Mouse (Mus musculus) forebrain, embryonic 10.5 days (tissue): ENCODE measurements around the gene Tuba1a. TPM values are rescaled to one million over a fixed set of nuclear protein-coding genes. Genes with fewer than 3 reads are reported as not detected.

Experiments
- DNase-seq: peaks from one replicate; pipeline ENCODE4 v3.0.0-alpha.2; 2017; ENCODE audit warnings: low spot score; ENCODE audit errors: extremely low spot score
- H3K27ac ChIP-seq: fragments of 300-500 bp; sonication (generic); 2 replicates; pipeline ENCODE4 v1.5.1; 2016; ENCODE audit warnings: mild to moderate bottlenecking
- H3K27me3 ChIP-seq: fragments of 300-500 bp; sonication (generic); 2 replicates; pipeline ENCODE4 v1.6.1; 2016; ENCODE audit warnings: mild to moderate bottlenecking; ENCODE audit not compliant: poor library complexity, severe bottlenecking
- H3K36me3 ChIP-seq: fragments of 300-500 bp; sonication (generic); replicated peaks from 2 replicates; pipeline ENCODE4 v1.6.1; 2016; ENCODE audit warnings: mild to moderate bottlenecking, moderate library complexity
- H3K4me1 ChIP-seq: fragments of 300-500 bp; sonication (generic); 2 replicates; pipeline ENCODE4 v1.6.1; 2016
- H3K4me3 ChIP-seq: fragments of 300-500 bp; sonication (generic); 2 replicates; pipeline ENCODE4 v1.5.1; 2016; ENCODE audit warnings: mild to moderate bottlenecking, moderate library complexity
- H3K9me3 ChIP-seq: fragments of 300-500 bp; sonication (generic); 2 replicates; pipeline ENCODE4 v1.6.1; 2016; ENCODE audit warnings: mild to moderate bottlenecking, moderate library complexity
- WGBS: fragments of 180-500 bp; shearing (Covaris S2); methylation state at CpG from one replicate; pipeline ENCODE4 v1.1.7; 2016; 5-methylcytosine and 5-hydroxymethylcytosine counted together
- polyA plus RNA-seq: library from polyadenylated mRNA; unstranded; fragments of >200 nt; fragmentation: Nextera tagmentation; extraction: Ambion mirVana; gene quantifications from 2 replicates; pipeline ENCODE4 v1.2.1, GENCODE M21; 2016

The Tuba1a gene
- polyA plus RNA-seq, 1 experiment from 2014 or later = 3,107 TPM

DNA sequence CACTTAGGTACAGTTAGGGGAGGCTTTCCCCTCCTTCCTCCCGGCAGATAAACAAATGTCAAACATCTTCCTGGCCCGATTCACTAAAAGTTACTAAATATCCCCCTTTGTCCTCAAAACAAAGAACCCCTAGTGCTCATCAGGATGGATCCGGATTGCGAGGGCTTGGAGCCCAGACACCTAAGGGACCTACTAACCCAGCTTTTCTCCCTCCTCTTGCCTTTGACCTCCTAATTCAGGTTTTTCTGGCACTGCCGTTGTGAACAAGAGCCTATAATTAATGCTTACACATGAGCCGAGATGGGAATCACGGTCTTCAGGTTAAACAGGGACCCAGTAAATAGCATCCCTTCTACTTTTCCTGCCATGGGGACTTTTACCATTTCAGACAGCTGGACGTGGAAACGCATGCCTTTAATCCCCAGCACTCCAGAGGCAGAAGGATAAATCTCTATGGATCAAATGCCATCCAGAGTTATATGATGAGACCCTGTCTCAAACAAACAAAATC is 38.1 kb upstream of the Tuba1a start:
- peak overlapping the region; percentile 49 for H3K4me3 ChIP-seq
- H3K36me3 ChIP-seq = no peaks in the 10 kb centered on the region
- H3K27me3 ChIP-seq = peaks cover 15% of the 10 kb centered on the region; the same call in 1 of the 2 replicates
- DNase-seq = no peak
- H3K27ac ChIP-seq = peak overlapping the region; percentile 92
- H3K9me3 ChIP-seq = no peaks in the 10 kb centered on the region
- H3K4me1 ChIP-seq = peaks cover 74% of the 10 kb centered on the region
- WGBS = 5% methylated on average over 9 of the region's 9 CpGs

DNA sequence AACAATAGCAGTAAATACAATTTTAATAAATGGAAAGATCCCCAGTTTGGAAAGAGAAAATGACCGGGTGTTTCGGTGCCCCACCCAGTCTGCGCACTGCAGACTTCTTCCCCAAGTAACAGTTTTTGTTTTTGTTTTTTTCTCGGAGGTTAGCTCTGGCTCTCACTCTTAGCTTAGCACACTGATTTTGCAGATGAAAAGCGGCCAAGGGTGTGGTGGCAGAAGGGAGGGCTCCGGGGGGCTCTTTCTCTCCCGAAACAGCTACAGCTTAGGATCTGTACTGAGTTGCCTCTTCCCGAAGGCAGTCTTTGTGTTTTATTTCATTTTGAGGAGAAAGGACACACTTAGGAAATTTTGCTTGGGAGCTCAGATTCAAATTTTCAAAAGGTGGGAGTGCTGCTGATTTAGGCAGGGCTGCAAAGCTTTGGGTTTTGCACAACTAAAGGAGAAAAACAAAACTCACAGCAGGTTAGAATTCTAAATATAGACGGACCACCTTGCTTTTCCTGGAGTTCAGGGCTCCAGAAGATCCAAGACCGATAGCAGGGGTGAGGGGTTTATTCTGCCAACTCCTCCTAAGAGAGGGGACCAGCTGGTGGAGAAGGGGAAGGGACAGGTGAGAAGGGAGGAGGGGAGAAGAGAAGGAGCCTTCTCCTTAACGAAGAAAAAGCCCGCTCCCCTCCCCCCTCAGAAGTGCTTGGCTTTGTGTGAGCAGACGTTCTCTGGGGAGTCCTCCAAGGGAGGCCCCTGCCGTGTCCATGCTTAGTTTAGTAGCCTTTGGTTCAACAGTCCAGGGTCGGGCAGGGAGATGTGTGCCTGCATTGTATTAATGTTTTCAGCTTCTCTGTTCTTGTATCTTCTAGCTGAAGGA is 37.4 kb upstream of the Tuba1a start:
- 15% methylated on average over 15 of the region's 15 CpGs for WGBS

DNA sequence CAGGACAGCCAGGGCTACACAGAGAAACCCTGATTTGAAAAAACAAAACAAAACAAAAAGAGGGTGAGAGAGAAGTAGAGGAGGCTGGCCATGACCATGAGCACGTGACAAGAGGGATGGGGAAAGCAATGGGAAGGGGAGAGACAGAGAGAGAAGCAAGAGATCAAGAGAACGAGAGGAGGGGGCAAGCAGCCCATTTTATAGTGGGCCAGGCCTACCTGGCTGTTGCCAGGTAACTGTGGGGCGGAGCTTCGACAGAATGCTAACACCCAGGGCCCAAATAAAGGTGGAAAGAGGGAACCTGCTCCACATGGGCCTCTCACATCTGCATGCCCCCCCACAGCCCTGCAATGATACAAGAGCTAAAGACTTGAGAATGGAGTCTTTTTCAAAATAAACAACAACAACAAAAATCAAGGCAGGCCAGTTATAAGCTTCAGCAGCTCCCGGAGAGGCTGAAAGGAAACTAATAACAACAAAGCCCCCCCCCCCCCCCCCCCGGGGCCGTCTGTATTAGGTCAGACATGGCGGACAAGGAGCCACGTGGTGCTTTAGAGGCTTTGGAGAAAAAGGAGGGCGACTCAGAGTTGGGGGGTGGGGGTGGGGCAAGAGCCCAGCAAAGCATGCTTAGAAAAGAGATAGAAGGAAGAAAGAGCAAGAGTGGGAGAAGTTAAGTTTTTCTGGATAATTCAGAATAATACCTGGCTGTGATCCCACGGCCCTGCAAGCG is 36.4 kb upstream of the Tuba1a start:
- H3K27me3 ChIP-seq = peaks cover 15% of the 10 kb centered on the region; the same call in 1 of the 2 replicates
- no peaks in the 10 kb centered on the region for H3K36me3 ChIP-seq
- H3K27ac ChIP-seq = peak overlapping the region; percentile 92
- no peak for DNase-seq
- H3K9me3 ChIP-seq = no peaks in the 10 kb centered on the region
- H3K4me3 ChIP-seq = peak overlapping the region; percentile 49; the same call in 1 of the 2 replicates
- WGBS = 25% methylated on average over 12 of the region's 12 CpGs
- peaks cover 92% of the 10 kb centered on the region for H3K4me1 ChIP-seq

More for the DNA sequence above, 37.4 kb upstream of the Tuba1a start:
- Histone ChIP-seq H3K9me3 (no peaks in the 10 kb centered on the region), H3K36me3 (no peaks in the 10 kb centered on the region), H3K4me3 (peak overlapping the region; percentile 49), H3K27me3 (peaks cover 15% of the 10 kb centered on the region; the same call in 1 of the 2 replicates), H3K4me1 (peaks cover 81% of the 10 kb centered on the region), H3K27ac (peak overlapping the region; percentile 92)
- peak; percentile 48 for DNase-seq

DNA sequence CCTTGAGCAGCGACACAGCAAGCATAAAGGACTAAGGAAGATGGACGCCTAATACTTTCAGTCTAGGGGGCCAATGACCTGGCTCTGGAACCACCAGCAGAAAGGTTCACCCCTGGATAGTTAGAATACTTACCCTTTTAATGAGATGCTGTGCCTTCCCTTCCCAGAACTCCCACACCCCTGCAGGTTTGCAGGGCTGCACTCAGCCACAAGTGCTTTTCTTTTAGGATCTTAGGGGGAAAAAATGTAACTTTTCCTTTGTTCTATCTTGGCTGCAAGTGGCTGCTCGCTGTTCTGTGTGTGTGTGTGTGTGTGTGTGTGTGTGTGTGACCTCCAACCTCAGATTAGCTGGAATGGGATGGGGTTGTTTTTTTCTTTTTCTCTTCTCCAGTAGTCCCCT is 35.3 kb upstream of the Tuba1a start:
- H3K4me3 ChIP-seq = no peak overlapping the region
- no peak for DNase-seq
- H3K36me3 ChIP-seq = no peaks in the 10 kb centered on the region
- H3K27me3 ChIP-seq = peaks cover 15% of the 10 kb centered on the region; the same call in 1 of the 2 replicates
- whole genome bisulfite sequencing = 66% methylated on average over 3 of the region's 3 CpGs
- peaks cover 100% of the 10 kb centered on the region for H3K4me1 ChIP-seq
- H3K9me3 ChIP-seq = no peaks in the 10 kb centered on the region
- H3K27ac ChIP-seq = peak overlapping the region; percentile 92

DNA sequence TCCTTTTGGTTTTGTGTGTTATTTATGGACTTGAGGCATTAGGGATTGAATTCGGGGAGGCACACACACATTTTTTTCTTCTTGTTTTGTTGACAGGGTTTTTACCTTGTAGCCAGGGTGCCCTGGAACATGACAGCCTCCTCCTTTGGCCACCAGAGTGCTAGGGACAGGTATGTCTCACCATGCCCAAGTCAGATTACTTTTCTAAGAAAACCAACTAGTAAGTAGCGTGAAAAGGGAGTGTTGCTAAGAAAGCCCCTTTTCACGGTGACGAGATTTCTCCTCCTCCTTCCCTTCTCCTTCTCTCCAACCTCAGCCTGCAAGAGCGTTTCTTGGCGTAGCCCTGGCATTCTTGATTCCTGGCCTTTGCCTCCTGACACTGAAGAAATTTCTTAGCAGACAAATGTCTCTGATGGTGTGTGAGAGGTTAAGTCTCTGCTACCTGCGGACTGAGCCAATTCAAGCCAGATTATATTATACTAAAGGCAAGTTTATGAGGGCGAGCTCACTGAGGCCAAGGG is 34.2 kb upstream of the Tuba1a start:
- Histone ChIP-seq H3K27me3 (peaks cover 15% of the 10 kb centered on the region; the same call in 1 of the 2 replicates), H3K4me3 (peak overlapping the region; percentile 51; the same call in 1 of the 2 replicates), H3K9me3 (no peaks in the 10 kb centered on the region), H3K27ac (peak overlapping the region; percentile 92), H3K4me1 (peaks cover 100% of the 10 kb centered on the region), H3K36me3 (no peaks in the 10 kb centered on the region)
- 36% methylated on average over 8 of the region's 8 CpGs for WGBS
- DNase-seq = no peak

DNA sequence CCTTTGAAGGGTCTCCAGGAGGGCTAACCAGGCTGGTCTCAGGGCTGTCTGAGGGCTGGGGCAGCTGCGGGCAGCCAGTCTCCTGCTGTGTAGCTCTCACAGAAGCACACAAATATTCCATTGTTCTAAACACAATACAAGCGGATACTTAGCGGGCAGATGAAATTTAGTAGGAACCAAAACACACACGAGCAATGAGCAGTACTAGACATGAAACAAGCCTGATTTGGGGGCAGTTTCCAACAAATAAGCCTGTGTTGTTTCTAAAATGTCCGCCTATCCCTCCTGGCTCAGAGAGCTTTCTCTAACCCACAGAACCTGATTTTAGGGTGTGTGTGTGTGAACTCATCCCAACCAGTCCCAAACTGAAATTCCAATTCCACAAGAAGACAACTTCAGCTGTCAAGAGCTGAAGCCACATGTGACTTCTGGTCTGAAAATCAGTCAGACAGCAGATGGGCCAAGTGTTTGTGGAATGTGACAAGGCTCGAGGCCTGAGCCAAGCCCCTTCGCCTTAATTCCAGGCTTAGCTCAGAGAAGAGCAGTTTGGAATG is 33.7 kb upstream of the Tuba1a start:
- WGBS = 6% methylated on average over 7 of the region's 7 CpGs
- H3K27ac ChIP-seq = peak overlapping the region; percentile 92
- H3K9me3 ChIP-seq = no peaks in the 10 kb centered on the region
- peaks cover 100% of the 10 kb centered on the region for H3K4me1 ChIP-seq
- no peak for DNase-seq
- H3K27me3 ChIP-seq = peaks cover 18% of the 10 kb centered on the region
- H3K36me3 ChIP-seq = no peaks in the 10 kb centered on the region
- peak overlapping the region; percentile 51 for H3K4me3 ChIP-seq

DNA sequence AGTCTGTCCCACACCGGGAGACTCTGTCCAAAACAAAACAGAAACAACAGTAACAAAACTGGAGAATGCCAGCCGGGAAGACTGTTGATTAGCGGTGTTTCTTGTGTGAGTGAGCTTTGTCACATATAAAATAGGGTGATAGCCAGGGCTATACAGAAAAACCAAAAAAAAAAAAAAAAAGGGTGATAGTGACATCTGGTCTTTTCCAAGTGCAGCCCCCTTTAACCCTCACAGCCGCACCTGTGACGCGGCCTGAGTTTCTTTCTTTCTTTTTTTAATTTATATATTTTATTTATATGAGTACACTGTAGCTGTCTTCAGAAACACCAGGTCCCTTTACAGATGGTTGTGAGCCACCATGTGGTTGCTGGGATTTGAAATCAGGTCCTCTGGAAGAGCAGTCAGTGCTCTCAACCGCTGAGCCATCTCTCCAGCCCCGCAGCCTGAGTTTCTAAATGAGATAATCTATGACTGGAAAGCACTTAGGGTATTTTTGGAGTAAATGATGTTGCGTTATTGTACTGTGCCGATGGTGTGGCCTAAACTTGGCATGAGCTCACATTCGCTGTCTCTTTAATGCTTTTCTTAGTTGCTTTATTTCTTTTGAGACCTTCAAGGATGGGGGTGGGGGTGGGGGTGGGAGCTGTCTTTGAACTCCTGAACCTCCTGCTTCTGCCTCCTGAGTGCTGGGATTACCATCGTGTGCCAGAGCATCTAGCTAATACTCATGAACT is 32.6 kb upstream of the Tuba1a start:
- H3K27ac ChIP-seq = peak overlapping the region; percentile 92
- WGBS = 24% methylated on average over 12 of the region's 12 CpGs
- no peaks in the 10 kb centered on the region for H3K9me3 ChIP-seq
- H3K36me3 ChIP-seq = no peaks in the 10 kb centered on the region
- peaks cover 28% of the 10 kb centered on the region for H3K27me3 ChIP-seq
- DNase-seq = no peak
- peak overlapping the region; percentile 51 for H3K4me3 ChIP-seq
- H3K4me1 ChIP-seq = peaks cover 99% of the 10 kb centered on the region

DNA sequence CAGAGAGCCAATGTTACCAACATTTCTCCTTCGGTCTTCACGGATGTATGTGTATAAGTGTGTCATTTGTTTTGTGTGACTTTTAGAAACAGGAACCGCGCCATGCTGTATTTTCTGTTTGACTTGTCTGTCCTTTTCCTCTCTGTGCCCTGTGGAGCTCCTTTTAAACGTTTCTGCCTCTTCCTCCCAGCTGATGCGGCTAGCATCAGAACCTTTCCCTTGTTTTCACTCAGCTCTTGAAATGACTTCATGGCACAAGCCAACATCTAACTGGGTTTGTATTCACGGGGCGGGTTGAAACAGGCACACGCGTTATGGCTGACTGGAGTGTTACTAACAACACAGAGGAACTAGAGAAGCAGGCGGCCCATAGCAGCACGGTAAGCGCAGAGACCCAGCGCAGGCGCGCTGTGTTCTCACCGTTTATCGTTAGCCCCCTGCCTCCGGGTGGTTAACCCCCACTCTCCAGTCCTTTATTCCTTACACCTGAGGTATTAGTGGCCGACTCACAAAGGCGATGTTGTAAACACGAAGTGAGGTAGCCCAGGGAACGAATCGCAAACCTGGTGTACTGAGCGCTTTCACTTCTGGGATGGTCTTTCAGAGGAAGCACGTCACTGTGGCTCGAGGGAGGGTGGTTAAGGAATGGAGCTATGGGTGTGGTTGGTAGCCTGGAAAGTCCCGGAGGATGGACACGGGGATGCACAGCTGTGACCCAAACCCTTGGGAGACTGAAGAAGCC is 31.9 kb upstream of the Tuba1a start:
- H3K36me3 ChIP-seq = no peaks in the 10 kb centered on the region
- DNase-seq = peak; percentile 69
- WGBS = 5% methylated on average over 29 of the region's 29 CpGs
- H3K27ac ChIP-seq = peak overlapping the region; percentile 92
- peaks cover 94% of the 10 kb centered on the region for H3K4me1 ChIP-seq
- peaks cover 29% of the 10 kb centered on the region for H3K27me3 ChIP-seq
- H3K9me3 ChIP-seq = no peaks in the 10 kb centered on the region
- peak overlapping the region; percentile 51 for H3K4me3 ChIP-seq

DNA sequence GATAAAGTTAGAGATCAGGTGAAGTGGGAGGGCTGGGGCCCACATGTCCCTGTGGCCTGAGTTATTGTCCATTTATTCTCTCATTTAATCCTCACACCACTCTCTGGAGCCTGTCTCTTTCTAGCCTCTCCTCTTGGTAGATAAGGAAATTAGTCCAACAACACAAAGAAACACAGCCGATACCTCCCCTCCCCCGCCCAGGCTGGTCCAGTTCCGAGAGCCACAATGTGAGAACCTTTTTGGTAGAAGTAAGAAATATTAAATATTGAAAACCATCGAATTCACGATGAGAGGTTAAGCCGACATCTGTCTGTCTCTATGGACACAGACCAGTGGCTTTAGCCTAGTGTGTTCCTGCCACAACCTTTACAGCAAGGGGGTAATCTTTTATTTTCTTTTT is 31.2 kb upstream of the Tuba1a start:
- H3K4me1 ChIP-seq = peaks cover 93% of the 10 kb centered on the region
- H3K36me3 ChIP-seq = no peaks in the 10 kb centered on the region
- H3K9me3 ChIP-seq = no peaks in the 10 kb centered on the region
- peak overlapping the region; percentile 92 for H3K27ac ChIP-seq
- H3K4me3 ChIP-seq = peak overlapping the region; percentile 51
- no peak for DNase-seq
- peaks cover 29% of the 10 kb centered on the region for H3K27me3 ChIP-seq
- 39% methylated on average over 6 of the region's 6 CpGs for WGBS

DNA sequence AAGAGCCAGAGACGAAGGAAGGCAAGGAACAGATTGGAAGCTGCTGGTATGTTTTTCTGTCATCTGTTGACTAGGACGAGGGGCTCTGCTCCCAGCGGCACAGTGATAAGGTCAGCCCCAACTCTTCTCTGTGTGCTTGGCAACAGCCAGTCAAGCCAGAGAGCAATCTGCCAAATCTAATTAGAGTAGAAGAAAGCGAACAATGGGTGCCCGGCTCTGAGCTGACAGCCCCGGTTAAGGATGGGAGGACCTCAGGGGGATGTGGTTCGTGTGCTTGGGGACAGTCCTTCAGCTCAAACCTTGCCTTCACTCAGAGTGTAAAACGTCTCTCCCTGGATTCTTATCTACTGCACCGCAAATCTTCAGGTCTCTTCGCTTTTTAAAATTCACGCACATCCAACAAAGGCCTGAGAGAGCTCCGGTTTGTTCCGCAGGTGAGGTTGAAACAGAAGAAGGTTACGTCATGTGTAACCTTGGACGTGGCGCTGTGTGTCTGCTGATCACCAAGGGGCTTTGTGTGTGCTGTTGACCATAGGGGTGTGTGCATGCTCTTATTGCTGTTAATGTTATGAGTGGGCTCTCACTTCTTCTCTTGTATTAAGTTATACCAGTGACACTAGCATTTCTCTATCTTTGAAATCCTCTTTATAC is 30.1 kb upstream of the Tuba1a start:
- peak; percentile 69 for DNase-seq
- no peaks in the 10 kb centered on the region for H3K36me3 ChIP-seq
- H3K4me3 ChIP-seq = peak overlapping the region; percentile 51
- H3K27me3 ChIP-seq = peaks cover 22% of the 10 kb centered on the region
- WGBS = 32% methylated on average over 16 of the region's 16 CpGs
- peaks cover 89% of the 10 kb centered on the region for H3K4me1 ChIP-seq
- H3K27ac ChIP-seq = peak overlapping the region; percentile 92
- no peaks in the 10 kb centered on the region for H3K9me3 ChIP-seq

DNA sequence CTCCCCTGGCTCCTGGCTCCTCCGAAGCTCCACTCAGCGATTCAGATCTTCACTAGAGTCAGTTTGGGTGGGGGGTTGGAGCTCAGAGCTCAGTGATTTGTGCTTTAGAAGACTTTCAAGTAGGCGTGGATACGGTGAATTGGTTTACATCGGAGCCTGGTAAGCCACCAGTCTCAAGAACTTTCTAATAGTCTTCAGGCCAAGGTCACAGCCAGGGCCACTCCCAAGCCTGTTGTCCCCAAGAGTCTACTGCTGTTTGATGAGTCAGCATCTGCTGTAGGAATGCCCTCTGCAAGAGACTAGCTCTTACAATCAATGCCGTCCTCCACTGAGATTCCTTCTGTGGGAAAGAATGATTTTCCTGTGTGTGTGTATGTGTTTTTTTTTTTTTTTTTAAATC is 28.6 kb upstream of the Tuba1a start:
- no peaks in the 10 kb centered on the region for H3K9me3 ChIP-seq
- H3K36me3 ChIP-seq = no peaks in the 10 kb centered on the region
- H3K4me3 ChIP-seq = no peak overlapping the region
- 89% methylated on average over 6 of the region's 6 CpGs for WGBS
- H3K4me1 ChIP-seq = peaks cover 89% of the 10 kb centered on the region
- H3K27ac ChIP-seq = peak overlapping the region; percentile 68; the same call in 1 of the 2 replicates
- DNase-seq = no peak
- H3K27me3 ChIP-seq = peaks cover 23% of the 10 kb centered on the region
